Mouse (Mus musculus) lung, postnatal 0 days (tissue): Measurements from ENCODE around the gene Ppp2r5a.

Source experiments
- CTCF ChIP-seq: IDR thresholded peaks from 2 replicates; pipeline ENCODE4 v1.5.1; 2016; ENCODE audit warnings: antibody characterized with exemption, mild to moderate bottlenecking
- EP300 ChIP-seq: IDR thresholded peaks from 2 replicates; pipeline ENCODE4 v1.6.1; 2016; ENCODE audit warnings: antibody characterized with exemption, mild to moderate bottlenecking, control low read depth

- no peak for TF ChIP-seq EP300
- peak; percentile 23 for TF ChIP-seq CTCF
Observed at GRCm38 (mm10) chr1:191325726-191326232, 77.3 kb downstream of the Ppp2r5a start, which contains the start of gene Tmem206.
